Mouse (Mus musculus) small intestine, adult 2 months (tissue): ENCODE measurements around the gene Angpt4. TPM values are rescaled to one million over a fixed set of nuclear protein-coding genes. Genes with fewer than 3 reads are reported as not detected.

Experiments used
- H3K27ac ChIP-seq: fragments of 200-500 bp; 2 replicates; pipeline ENCODE4 v1.5.1; 2012; ENCODE audit warnings: low read depth, low read length, control low read depth, inconsistent platforms; ENCODE audit not compliant: insufficient read depth
- H3K27me3 ChIP-seq: fragments of 200-500 bp; 2 replicates; pipeline ENCODE4 v1.6.1; 2012; ENCODE audit warnings: mild to moderate bottlenecking, moderate library complexity, low read length, inconsistent platforms; ENCODE audit not compliant: control insufficient read depth, insufficient read depth
- H3K36me3 ChIP-seq: fragments of 200-500 bp; 2 replicates; pipeline ENCODE4 v1.6.1; 2012; ENCODE audit warnings: mild to moderate bottlenecking, low read length, control low read depth, inconsistent platforms; ENCODE audit not compliant: control insufficient read depth, insufficient read depth
- H3K4me1 ChIP-seq: fragments of 200-500 bp; 2 replicates; pipeline ENCODE4 v1.6.1; 2012; ENCODE audit warnings: low read length, inconsistent platforms, mixed read lengths; ENCODE audit not compliant: control insufficient read depth, insufficient read depth, insufficient read length
- H3K4me3 ChIP-seq: fragments of 200-500 bp; 2 replicates; pipeline ENCODE4 v1.5.1; 2012; ENCODE audit warnings: low read depth, mild to moderate bottlenecking, control low read depth, inconsistent platforms, low read length, moderate library complexity
- CTCF ChIP-seq: fragments of 200-500 bp; IDR thresholded peaks from 2 replicates; pipeline ENCODE4 v1.5.1; 2012; ENCODE audit warnings: low read depth, mild to moderate bottlenecking, control low read depth, inconsistent platforms, low read length, moderate library complexity, mixed read lengths; ENCODE audit not compliant: insufficient replicate concordance, insufficient read length; ENCODE audit errors: extremely low read depth
- POLR2A ChIP-seq: fragments of 200-500 bp; IDR thresholded peaks from 2 replicates; pipeline ENCODE4 v1.6.1; 2012; ENCODE audit warnings: low read depth, mild to moderate bottlenecking, control low read depth, inconsistent platforms, low read length, moderate library complexity
- WGBS: fragments of 180-500 bp; shearing (Covaris S2); methylation state at CpG from one replicate; pipeline ENCODE4 v1.1.7; 2018; 5-methylcytosine and 5-hydroxymethylcytosine counted together
- polyA plus RNA-seq: library from polyadenylated mRNA; depleted of rRNA; stranded (reverse); fragments of >200 nt; gene quantifications from 2 replicates; pipeline ENCODE4 v1.2.3, GENCODE M21; 2012; rRNA removed

The Angpt4 gene
- 0.15 and 0.25 TPM in 2 replicates for polyA plus RNA-seq

- no peak within 1 kb of the TSS for H3K27ac ChIP-seq
- H3K27me3 ChIP-seq, result no peaks in the 10 kb centered on the region
- H3K4me1 ChIP-seq, result no peaks in the 10 kb centered on the region; the same call in 1 of the 2 replicates
- H3K36me3 ChIP-seq, result no peaks in the 10 kb centered on the region
- no peak for TF ChIP-seq CTCF
- no peak for TF ChIP-seq POLR2A
- H3K4me3 ChIP-seq, result no peak within 1 kb of the TSS
- 64% methylated on average over 13 of the region's 13 CpGs for WGBS
Observed at GRCm38 (mm10) chr2:151910919-151911500, at the start of gene Angpt4. TSS of gene Angpt4 (plus strand) at chr2:151911210.

- Histone ChIP-seq H3K4me3 (no peak overlapping the region), H3K4me1 (no peaks in the 10 kb centered on the region), H3K27ac (no peak overlapping the region), H3K36me3 (no peaks in the 10 kb centered on the region), H3K27me3 (no peaks in the 10 kb centered on the region)
- WGBS, result 36% methylated on average over 5 of the region's 5 CpGs
- TF ChIP-seq CTCF (peak; percentile 40; the same call in 1 of the 2 replicates), POLR2A (no peak)
Observed at GRCm38 (mm10) chr2:151862257-151862810, 48.7 kb upstream of the Angpt4 start.

GRCm38 (mm10) chr2:151864941-151865340 is 46.1 kb upstream of the Angpt4 start:
- TF ChIP-seq CTCF (no peak), POLR2A (no peak)
- Histone ChIP-seq H3K4me3 (no peak overlapping the region), H3K36me3 (no peaks in the 10 kb centered on the region), H3K27me3 (no peaks in the 10 kb centered on the region), H3K27ac (no peak overlapping the region), H3K4me1 (no peaks in the 10 kb centered on the region)
- WGBS, result 84% methylated on average over 6 of the region's 6 CpGs

GRCm38 (mm10) chr2:151866487-151866886 is 44.5 kb upstream of the Angpt4 start:
- WGBS, result 31% methylated on average over 4 of the region's 4 CpGs

GRCm38 (mm10) chr2:151868196-151868595 is 42.8 kb upstream of the Angpt4 start:
- Histone ChIP-seq H3K36me3 (no peaks in the 10 kb centered on the region), H3K4me3 (no peak overlapping the region), H3K27ac (no peak overlapping the region), H3K4me1 (no peaks in the 10 kb centered on the region), H3K27me3 (no peaks in the 10 kb centered on the region)
- no peak for TF ChIP-seq POLR2A
- no peak for TF ChIP-seq CTCF
- WGBS, result 80% methylated on average over 8 of the region's 8 CpGs

More at GRCm38 (mm10) chr2:151866487-151866886, 44.5 kb upstream of the Angpt4 start:
- Histone ChIP-seq H3K4me3 (no peak overlapping the region), H3K27ac (no peak overlapping the region), H3K4me1 (no peaks in the 10 kb centered on the region), H3K36me3 (no peaks in the 10 kb centered on the region), H3K27me3 (no peaks in the 10 kb centered on the region)
- TF ChIP-seq POLR2A (no peak), CTCF (peak; percentile 51; the same call in 1 of the 2 replicates)

- no peak overlapping the region for H3K4me3 ChIP-seq
- H3K27me3 ChIP-seq, result no peaks in the 10 kb centered on the region
- TF ChIP-seq POLR2A (no peak), CTCF (no peak)
- no peak overlapping the region for H3K27ac ChIP-seq
- no peaks in the 10 kb centered on the region for H3K36me3 ChIP-seq
- H3K4me1 ChIP-seq, result no peaks in the 10 kb centered on the region
Observed at GRCm38 (mm10) chr2:151874551-151874950, 36.5 kb upstream of the Angpt4 start.

GRCm38 (mm10) chr2:151876012-151876485 is 35.0 kb upstream of the Angpt4 start:
- Histone ChIP-seq H3K4me1 (no peaks in the 10 kb centered on the region), H3K27ac (no peak overlapping the region), H3K36me3 (no peaks in the 10 kb centered on the region), H3K27me3 (no peaks in the 10 kb centered on the region), H3K4me3 (no peak overlapping the region)
- TF ChIP-seq POLR2A (no peak), CTCF (peak; percentile 85; the same call in 1 of the 2 replicates)
- WGBS, result 13% methylated on average over 8 of the region's 8 CpGs
